Mouse (Mus musculus): ENCODE measurements at regions not wholly inside any gene's neighbourhood (a gene's known extent, or its start where the extent isn't known, plus 50 kb on each side); places are given as distances from the start of the nearest gene placed in this dataset.
"Not testable (repeated sequence)": the region's sequence is repeated elsewhere in the genome, so short reads cannot be mapped to it uniquely, and the experiment has no call there.

GRCm38 (mm10) chr12:45171927-45172642 lies 97.6 kb upstream of the Stxbp6 start:
- TF ChIP-seq CTCF (IDR thresholded peaks at IDR 0.05; ENCODE audit: extremely low read depth, insufficient read depth, insufficient read length, insufficient replicate concordance) (no peak), POLR2A (IDR thresholded peaks at IDR 0.05; ENCODE audit: low read depth, low read length) (no peak)
- 59% methylated on average over 8 of the region's 8 CpGs for WGBS
- Histone ChIP-seq H3K36me3 (ENCODE audit: control insufficient read depth, insufficient read depth, low read length) (no peaks in the 10 kb centered on the region), H3K27me3 (ENCODE audit: control insufficient read depth, insufficient read depth, low read length) (no peaks in the 10 kb centered on the region), H3K4me3 (ENCODE audit: extremely low read depth, insufficient read depth, insufficient read length) (no peak overlapping the region), H3K4me1 (ENCODE audit: control insufficient read depth, insufficient read depth, insufficient read length) (no peaks in the 10 kb centered on the region), H3K27ac (ENCODE audit: insufficient read depth, low read length) (no peak overlapping the region)
- DNase-seq (ENCODE audit: low read depth in 1 of 2, low spot score in 2 of 2): peak in 1 of 2 experiments; percentile 5

- DNase-seq (ENCODE audit: low read depth in 1 of 2, low spot score in 2 of 2): no peak
- no peaks in the 10 kb centered on the region for H3K4me1 ChIP-seq (ENCODE audit: control insufficient read depth, insufficient read depth, insufficient read length)
- no peak overlapping the region for H3K27ac ChIP-seq (ENCODE audit: insufficient read depth, low read length)
- TF ChIP-seq POLR2A (IDR thresholded peaks at IDR 0.05; ENCODE audit: low read depth, low read length) (no peak), CTCF (IDR thresholded peaks at IDR 0.05; ENCODE audit: extremely low read depth, insufficient read depth, insufficient read length, insufficient replicate concordance) (no peak)
- no peak overlapping the region for H3K4me3 ChIP-seq (ENCODE audit: extremely low read depth, insufficient read depth, insufficient read length)
- 70% methylated on average over 4 of the region's 4 CpGs for WGBS
- H3K27me3 ChIP-seq (ENCODE audit: control insufficient read depth, insufficient read depth, low read length): no peaks in the 10 kb centered on the region
- no peaks in the 10 kb centered on the region for H3K36me3 ChIP-seq (ENCODE audit: control insufficient read depth, insufficient read depth, low read length)
These were observed 87.5 kb upstream of the Stxbp6 start for GRCm38 (mm10) chr12:45162011-45162410.

- not testable (repeated sequence) for DNase-seq (ENCODE audit: low read depth in 1 of 2, low spot score in 2 of 2); H3K36me3 ChIP-seq (ENCODE audit: control insufficient read depth, insufficient read depth, low read length); H3K4me1 ChIP-seq (ENCODE audit: control insufficient read depth, insufficient read depth, insufficient read length); H3K27me3 ChIP-seq (ENCODE audit: control insufficient read depth, insufficient read depth, low read length); H3K27ac ChIP-seq (ENCODE audit: insufficient read depth, low read length); H3K4me3 ChIP-seq (ENCODE audit: extremely low read depth, insufficient read depth, insufficient read length)
- 85% methylated on average over 5 of the region's 5 CpGs for WGBS
These were observed 87.1 kb upstream of the Stxbp6 start for GRCm38 (mm10) chr12:45161581-45161980.

- DNase-seq (ENCODE audit: low read depth in 1 of 2, low spot score in 2 of 2): no peak
- H3K27ac ChIP-seq (ENCODE audit: insufficient read depth, low read length): no peak overlapping the region
- no peak for TF ChIP-seq POLR2A (IDR thresholded peaks at IDR 0.05; ENCODE audit: low read depth, low read length)
- no peak for TF ChIP-seq CTCF (IDR thresholded peaks at IDR 0.05; ENCODE audit: extremely low read depth, insufficient read depth, insufficient read length, insufficient replicate concordance)
- H3K4me1 ChIP-seq (ENCODE audit: control insufficient read depth, insufficient read depth, insufficient read length): no peaks in the 10 kb centered on the region
- H3K27me3 ChIP-seq (ENCODE audit: control insufficient read depth, insufficient read depth, low read length): no peaks in the 10 kb centered on the region
- H3K4me3 ChIP-seq (ENCODE audit: extremely low read depth, insufficient read depth, insufficient read length): no peak overlapping the region
- H3K36me3 ChIP-seq (ENCODE audit: control insufficient read depth, insufficient read depth, low read length): no peaks in the 10 kb centered on the region
- WGBS: 89% methylated on average over 3 of the region's 3 CpGs
These were observed 84.5 kb upstream of the Stxbp6 start for GRCm38 (mm10) chr12:45158986-45159385.

- H3K4me3 ChIP-seq (ENCODE audit: extremely low read depth, insufficient read depth, insufficient read length): no peak overlapping the region
- DNase-seq (ENCODE audit: low read depth in 1 of 2, low spot score in 2 of 2): no peak
- no peaks in the 10 kb centered on the region for H3K36me3 ChIP-seq (ENCODE audit: control insufficient read depth, insufficient read depth, low read length)
- no peak overlapping the region for H3K27ac ChIP-seq (ENCODE audit: insufficient read depth, low read length)
- no peaks in the 10 kb centered on the region for H3K27me3 ChIP-seq (ENCODE audit: control insufficient read depth, insufficient read depth, low read length)
- 82% methylated on average over 7 of the region's 7 CpGs for WGBS
- TF ChIP-seq CTCF (IDR thresholded peaks at IDR 0.05; ENCODE audit: extremely low read depth, insufficient read depth, insufficient read length, insufficient replicate concordance) (no peak), POLR2A (IDR thresholded peaks at IDR 0.05; ENCODE audit: low read depth, low read length) (no peak)
- no peaks in the 10 kb centered on the region for H3K4me1 ChIP-seq (ENCODE audit: control insufficient read depth, insufficient read depth, insufficient read length)
These were observed 63.0 kb upstream of the Stxbp6 start for GRCm38 (mm10) chr12:45137438-45138018.

GRCm38 (mm10) chr12:45133415-45133814 lies 58.9 kb upstream of the Stxbp6 start:
- H3K4me1 ChIP-seq (ENCODE audit: control insufficient read depth, insufficient read depth, insufficient read length): no peaks in the 10 kb centered on the region
- H3K4me3 ChIP-seq (ENCODE audit: extremely low read depth, insufficient read depth, insufficient read length): no peak overlapping the region
- no peak overlapping the region for H3K27ac ChIP-seq (ENCODE audit: insufficient read depth, low read length)
- no peaks in the 10 kb centered on the region for H3K27me3 ChIP-seq (ENCODE audit: control insufficient read depth, insufficient read depth, low read length)
- WGBS: 90% methylated on average over 2 of the region's 2 CpGs
- no peak for DNase-seq (ENCODE audit: low read depth in 1 of 2, low spot score in 2 of 2)
- TF ChIP-seq CTCF (IDR thresholded peaks at IDR 0.05; ENCODE audit: extremely low read depth, insufficient read depth, insufficient read length, insufficient replicate concordance) (no peak), POLR2A (IDR thresholded peaks at IDR 0.05; ENCODE audit: low read depth, low read length) (no peak)
- no peaks in the 10 kb centered on the region for H3K36me3 ChIP-seq (ENCODE audit: control insufficient read depth, insufficient read depth, low read length)

- no peak overlapping the region for H3K27ac ChIP-seq (ENCODE audit: insufficient read depth, low read length)
- no peak for DNase-seq (ENCODE audit: low read depth in 1 of 2, low spot score in 2 of 2)
- TF ChIP-seq CTCF (IDR thresholded peaks at IDR 0.05; ENCODE audit: extremely low read depth, insufficient read depth, insufficient read length, insufficient replicate concordance): no peak
- no peak for TF ChIP-seq POLR2A (IDR thresholded peaks at IDR 0.05; ENCODE audit: low read depth, low read length)
- H3K27me3 ChIP-seq (ENCODE audit: control insufficient read depth, insufficient read depth, low read length): no peaks in the 10 kb centered on the region
- H3K36me3 ChIP-seq (ENCODE audit: control insufficient read depth, insufficient read depth, low read length): no peaks in the 10 kb centered on the region
- H3K4me3 ChIP-seq (ENCODE audit: extremely low read depth, insufficient read depth, insufficient read length): no peak overlapping the region
- no peaks in the 10 kb centered on the region for H3K4me1 ChIP-seq (ENCODE audit: control insufficient read depth, insufficient read depth, insufficient read length)
- 92% methylated on average over 5 of the region's 5 CpGs for WGBS
These were observed 56.6 kb upstream of the Stxbp6 start for GRCm38 (mm10) chr12:45131139-45131538.
